Mouse (Mus musculus): ENCODE results near the gene Bsn. TPM values are rescaled to one million over a fixed set of nuclear protein-coding genes. Genes with fewer than 3 reads are reported as not detected.

Gene Bsn
- polyA plus RNA-seq, 1 experiment from 2014 or later = 0.97 TPM

DNA sequence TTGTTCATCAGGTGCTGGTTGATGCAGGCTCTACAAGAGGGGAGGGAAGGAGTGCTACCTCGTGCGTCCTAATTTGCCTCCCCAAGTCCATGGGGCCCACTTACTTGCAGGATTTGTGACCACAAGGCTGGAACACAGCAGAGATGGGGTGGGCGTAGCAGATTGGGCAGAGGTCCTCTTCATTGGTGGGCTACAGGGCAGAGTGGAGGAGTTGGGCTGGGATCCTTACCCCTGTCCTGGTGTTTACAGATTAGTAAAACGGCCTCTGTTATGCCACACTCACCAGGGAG, 138.3 kb downstream of the Bsn start:
- no peaks in the 10 kb centered on the region for H3K9me3 ChIP-seq (replicated peaks; ENCODE audit: control insufficient read depth, low read length)
- H3K4me3 ChIP-seq (ENCODE audit: low read depth, low read length) = no peak overlapping the region
- H3K4me1 ChIP-seq (ENCODE audit: control insufficient read depth, insufficient read depth, low read length) = no peaks in the 10 kb centered on the region
- no peak overlapping the region for H3K27ac ChIP-seq (replicated peaks; ENCODE audit: low read depth, low read length)
- no peak overlapping the region for H3K9ac ChIP-seq (replicated peaks; ENCODE audit: low read length)
- no peak overlapping the region for H3K4me2 ChIP-seq (ENCODE audit: low read depth, low read length)
- H3K27me3 ChIP-seq (ENCODE audit: control insufficient read depth, insufficient read depth, low read length) = no peaks in the 10 kb centered on the region
- no peaks in the 10 kb centered on the region; the same call in none of the 2 replicates for H3K36me3 ChIP-seq (replicated peaks; ENCODE audit: control insufficient read depth, insufficient read depth, low read depth, low read length)
- no peak for DNase-seq (ENCODE audit: low spot score)
- 87% methylated on average over 4 of the region's 4 CpGs for WGBS
- ATAC-seq (replicated peaks; ENCODE audit: insufficient number of reproducible peaks, low FRiP score, low TSS enrichment, low read depth) = no peak

- no peak overlapping the region for H3K27ac ChIP-seq (replicated peaks; ENCODE audit: low read depth, low read length)
- no peak for DNase-seq (ENCODE audit: low spot score)
- H3K4me3 ChIP-seq (ENCODE audit: low read depth, low read length) = no peak overlapping the region
- WGBS = 92% methylated on average over 15 of the region's 15 CpGs
- H3K4me1 ChIP-seq (ENCODE audit: control insufficient read depth, insufficient read depth, low read length) = no peaks in the 10 kb centered on the region
- H3K9ac ChIP-seq (replicated peaks; ENCODE audit: low read length) = no peak overlapping the region
- ATAC-seq (replicated peaks; ENCODE audit: insufficient number of reproducible peaks, low FRiP score, low TSS enrichment, low read depth) = no peak
- no peaks in the 10 kb centered on the region for H3K27me3 ChIP-seq (ENCODE audit: control insufficient read depth, insufficient read depth, low read length)
- no peak overlapping the region for H3K4me2 ChIP-seq (ENCODE audit: low read depth, low read length)
- peaks cover 4% of the 10 kb centered on the region for H3K36me3 ChIP-seq (replicated peaks; ENCODE audit: control insufficient read depth, insufficient read depth, low read depth, low read length)
- no peaks in the 10 kb centered on the region for H3K9me3 ChIP-seq (replicated peaks; ENCODE audit: control insufficient read depth, low read length)
These were observed 138.8 kb downstream of the Bsn start for GRCm38 (mm10) chr9:108051184-108051930.

- Histone ChIP-seq H3K27me3 (ENCODE audit: control insufficient read depth, insufficient read depth, low read length) (no peaks in the 10 kb centered on the region), H3K27ac (replicated peaks; ENCODE audit: low read depth, low read length) (no peak overlapping the region), H3K4me2 (ENCODE audit: low read depth, low read length) (peak overlapping the region; percentile 89), H3K4me1 (ENCODE audit: control insufficient read depth, insufficient read depth, low read length) (no peaks in the 10 kb centered on the region), H3K9ac (replicated peaks; ENCODE audit: low read length) (peak overlapping the region; percentile 78), H3K4me3 (ENCODE audit: low read depth, low read length) (peak overlapping the region; percentile 72), H3K9me3 (replicated peaks; ENCODE audit: control insufficient read depth, low read length) (no peaks in the 10 kb centered on the region), H3K36me3 (replicated peaks; ENCODE audit: control insufficient read depth, insufficient read depth, low read depth, low read length) (peaks cover 9% of the 10 kb centered on the region)
- DNase-seq (ENCODE audit: low spot score) (peak; percentile 17), ATAC-seq (replicated peaks; ENCODE audit: insufficient number of reproducible peaks, low FRiP score, low TSS enrichment, low read depth) (peak; percentile 3; the same call in 1 of the 2 replicates)
- 43% methylated on average over 15 of the region's 15 CpGs for WGBS
These were observed 140.5 kb downstream of the Bsn start for GRCm38 (mm10) chr9:108049561-108050251.

DNA sequence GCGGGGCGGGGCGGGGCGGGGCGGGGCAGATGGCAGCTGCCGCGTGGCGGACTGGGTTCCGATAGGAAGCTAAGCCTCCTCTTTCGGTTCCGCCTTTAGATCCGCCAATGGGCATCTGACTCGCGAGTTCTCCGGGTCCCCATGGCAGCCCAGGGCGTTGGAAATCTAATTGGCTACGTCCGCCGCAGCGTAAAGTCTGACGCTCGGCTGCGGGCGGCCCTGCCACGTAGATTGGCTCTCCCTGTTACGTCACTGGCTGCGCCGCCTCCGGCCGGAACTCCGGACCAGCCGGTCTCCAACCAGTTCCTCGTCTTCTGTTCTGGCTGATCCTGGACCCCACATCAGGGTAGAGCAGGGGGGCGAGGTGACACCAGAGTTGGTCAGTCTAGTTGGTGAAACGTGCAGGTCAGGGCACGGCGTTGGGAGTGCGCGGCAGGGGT, 141.1 kb downstream of the Bsn start, which contains the start of gene Gmppb:
Gene Gmppb (plus strand): TSS at position 227 of the 440 bp plus-strand sequence.
- H3K27ac ChIP-seq (replicated peaks; ENCODE audit: low read depth, low read length) = no peak within 1 kb of the TSS; the same call in 1 of the 2 replicates
- DNase-seq (ENCODE audit: low spot score) (peak; percentile 98), ATAC-seq (replicated peaks; ENCODE audit: insufficient number of reproducible peaks, low FRiP score, low TSS enrichment, low read depth) (peak; percentile 91)
- under 1% methylated on average over 39 of the region's 39 CpGs for WGBS
- H3K9me3 ChIP-seq (replicated peaks; ENCODE audit: control insufficient read depth, low read length) = no peaks in the 10 kb centered on the region
- H3K4me1 ChIP-seq (ENCODE audit: control insufficient read depth, insufficient read depth, low read length) = no peaks in the 10 kb centered on the region
- no peaks in the 10 kb centered on the region for H3K27me3 ChIP-seq (ENCODE audit: control insufficient read depth, insufficient read depth, low read length)
- peak within 1 kb of the TSS; percentile 78 for H3K9ac ChIP-seq (replicated peaks; ENCODE audit: low read length)
- peaks cover 9% of the 10 kb centered on the region for H3K36me3 ChIP-seq (replicated peaks; ENCODE audit: control insufficient read depth, insufficient read depth, low read depth, low read length)
- peak within 1 kb of the TSS; percentile 72 for H3K4me3 ChIP-seq (ENCODE audit: low read depth, low read length)
- H3K4me2 ChIP-seq (ENCODE audit: low read depth, low read length) = peak within 1 kb of the TSS; percentile 89

GRCm38 (mm10) chr9:108048566-108048955, 141.6 kb downstream of the Bsn start:
- no peaks in the 10 kb centered on the region for H3K9me3 ChIP-seq (replicated peaks; ENCODE audit: control insufficient read depth, low read length)
- peak overlapping the region; percentile 15 for H3K9ac ChIP-seq (replicated peaks; ENCODE audit: low read length)
- peak; percentile 35; the same call in 1 of the 2 replicates for ATAC-seq (replicated peaks; ENCODE audit: insufficient number of reproducible peaks, low FRiP score, low TSS enrichment, low read depth)
- 2% methylated on average over 19 of the region's 19 CpGs for WGBS
- no peaks in the 10 kb centered on the region for H3K4me1 ChIP-seq (ENCODE audit: control insufficient read depth, insufficient read depth, low read length)
- H3K36me3 ChIP-seq (replicated peaks; ENCODE audit: control insufficient read depth, insufficient read depth, low read depth, low read length) = peaks cover 9% of the 10 kb centered on the region
- no peaks in the 10 kb centered on the region for H3K27me3 ChIP-seq (ENCODE audit: control insufficient read depth, insufficient read depth, low read length)
- peak overlapping the region; percentile 72 for H3K4me3 ChIP-seq (ENCODE audit: low read depth, low read length)
- no peak overlapping the region; the same call in 1 of the 2 replicates for H3K27ac ChIP-seq (replicated peaks; ENCODE audit: low read depth, low read length)
- no peak for DNase-seq (ENCODE audit: low spot score)
- H3K4me2 ChIP-seq (ENCODE audit: low read depth, low read length) = peak overlapping the region; percentile 89

DNA sequence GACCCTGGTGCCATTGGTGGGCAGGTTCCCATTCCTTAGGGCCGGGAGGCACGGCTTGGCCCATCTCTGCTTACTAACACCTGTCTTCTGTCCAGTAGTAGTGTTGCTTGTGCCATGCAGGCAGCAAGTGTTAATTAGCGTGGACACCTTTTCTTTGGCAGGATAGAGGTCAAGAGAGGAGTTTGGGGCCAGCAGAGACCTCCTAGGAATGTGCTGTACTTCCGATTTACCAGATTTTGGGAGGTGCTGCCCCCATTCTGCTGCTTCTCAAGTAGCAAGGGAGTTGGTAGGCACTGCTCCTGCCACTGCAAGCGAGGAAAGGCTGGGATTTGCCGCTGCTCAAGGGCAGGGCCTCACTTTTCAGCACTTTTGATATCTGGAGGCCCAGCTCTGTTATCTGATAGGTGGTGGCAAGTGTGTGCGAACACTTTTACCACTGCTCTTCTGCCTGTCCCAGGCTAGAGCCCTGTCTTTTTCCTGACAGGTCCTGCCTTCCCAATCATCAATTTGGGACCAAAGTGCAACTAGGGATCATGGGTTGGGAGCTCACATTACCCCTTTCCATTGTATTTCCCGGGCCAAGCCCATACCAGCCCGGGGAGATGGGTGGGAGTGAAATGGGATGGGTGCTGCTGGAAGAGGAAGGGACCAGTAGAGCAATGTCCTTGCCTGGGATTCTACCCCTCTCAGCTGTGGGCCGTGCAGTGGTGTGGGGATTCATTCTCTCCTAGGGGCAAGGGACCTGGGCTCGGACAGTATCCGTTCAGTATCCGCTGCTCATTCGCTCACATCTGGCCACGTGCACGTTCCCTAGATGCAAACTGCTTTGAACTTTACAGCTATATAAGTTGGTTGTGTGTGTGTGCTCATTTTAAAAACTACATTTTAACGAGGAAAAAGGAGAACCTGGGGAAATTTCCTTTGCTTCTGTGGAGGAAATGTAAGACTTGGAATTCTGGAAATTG, 142.3 kb downstream of the Bsn start:
- peaks cover 10% of the 10 kb centered on the region for H3K36me3 ChIP-seq (replicated peaks; ENCODE audit: control insufficient read depth, insufficient read depth, low read depth, low read length)
- peak overlapping the region; percentile 15; the same call in 1 of the 2 replicates for H3K9ac ChIP-seq (replicated peaks; ENCODE audit: low read length)
- peak overlapping the region; percentile 89 for H3K4me2 ChIP-seq (ENCODE audit: low read depth, low read length)
- H3K4me3 ChIP-seq (ENCODE audit: low read depth, low read length) = peak overlapping the region; percentile 72
- DNase-seq (ENCODE audit: low spot score) (no peak), ATAC-seq (replicated peaks; ENCODE audit: insufficient number of reproducible peaks, low FRiP score, low TSS enrichment, low read depth) (no peak)
- no peaks in the 10 kb centered on the region for H3K9me3 ChIP-seq (replicated peaks; ENCODE audit: control insufficient read depth, low read length)
- no peaks in the 10 kb centered on the region for H3K27me3 ChIP-seq (ENCODE audit: control insufficient read depth, insufficient read depth, low read length)
- H3K4me1 ChIP-seq (ENCODE audit: control insufficient read depth, insufficient read depth, low read length) = no peaks in the 10 kb centered on the region
- no peak overlapping the region; the same call in 1 of the 2 replicates for H3K27ac ChIP-seq (replicated peaks; ENCODE audit: low read depth, low read length)
- 48% methylated on average over 17 of the region's 17 CpGs for WGBS

DNA sequence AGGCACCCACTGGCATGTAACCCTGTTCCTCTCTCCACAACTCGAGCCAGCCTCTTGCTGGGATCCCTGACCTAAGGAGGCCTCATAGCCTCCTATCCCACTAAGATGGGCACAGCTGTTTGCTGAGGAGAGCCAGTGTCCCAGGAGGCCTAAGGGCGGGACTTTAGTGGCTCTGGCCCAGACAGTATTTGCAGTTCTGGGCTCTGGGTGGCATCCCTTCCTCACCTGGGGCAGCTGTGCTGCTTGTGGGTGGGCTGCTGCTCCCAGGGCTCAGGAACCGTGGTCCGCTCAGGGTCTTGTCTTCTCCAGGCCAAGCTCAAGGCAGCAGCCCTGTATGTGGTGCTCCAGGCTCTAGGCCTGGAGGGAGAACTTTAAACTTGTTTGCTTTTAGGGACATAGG, 143.6 kb downstream of the Bsn start:
- 91% methylated on average over 4 of the region's 4 CpGs for WGBS
- no peak for ATAC-seq (replicated peaks; ENCODE audit: insufficient number of reproducible peaks, low FRiP score, low TSS enrichment, low read depth)
- H3K9ac ChIP-seq (replicated peaks; ENCODE audit: low read length) = no peak overlapping the region
- H3K4me1 ChIP-seq (ENCODE audit: control insufficient read depth, insufficient read depth, low read length) = no peaks in the 10 kb centered on the region
- H3K4me2 ChIP-seq (ENCODE audit: low read depth, low read length) = no peak overlapping the region
- no peak overlapping the region for H3K27ac ChIP-seq (replicated peaks; ENCODE audit: low read depth, low read length)
- no peaks in the 10 kb centered on the region for H3K27me3 ChIP-seq (ENCODE audit: control insufficient read depth, insufficient read depth, low read length)
- no peak for DNase-seq (ENCODE audit: low spot score)
- H3K9me3 ChIP-seq (replicated peaks; ENCODE audit: control insufficient read depth, low read length) = no peaks in the 10 kb centered on the region
- no peak overlapping the region for H3K4me3 ChIP-seq (ENCODE audit: low read depth, low read length)
- H3K36me3 ChIP-seq (replicated peaks; ENCODE audit: control insufficient read depth, insufficient read depth, low read depth, low read length) = peaks cover 13% of the 10 kb centered on the region
